ENCODE assay signal across 28 mouse cellular contexts in the genomic region with DNA sequence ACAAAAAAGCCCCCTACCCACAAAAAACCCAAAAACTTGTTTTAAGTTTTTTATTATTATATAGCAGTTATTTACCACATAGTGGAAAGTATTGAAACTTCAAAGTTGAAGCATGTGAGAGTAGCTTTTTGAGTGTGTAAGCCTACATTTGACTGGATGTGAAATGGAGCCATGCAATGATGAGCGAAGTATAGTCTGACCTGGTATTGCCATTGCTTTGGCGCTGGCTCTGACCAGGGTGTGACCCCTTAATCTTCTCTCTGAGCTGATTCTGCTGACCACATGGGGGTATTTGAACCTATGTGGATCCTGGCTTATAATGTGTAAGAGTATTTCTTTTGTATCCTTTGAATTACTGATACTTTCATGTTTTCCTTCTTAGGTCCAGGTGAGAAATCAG. TPM values are rescaled to one million over a fixed set of nuclear protein-coding genes. Genes with fewer than 3 reads are reported as not detected.
DNase-seq lines count a peak whose midpoint lies in the region; ATAC-seq and TF ChIP-seq lines count a peak whose summit lies in the region.
"Had no signal": no experiment of that assay in that cellular context is flagged by ENCODE, and none has a peak within 500 bp of the region (broad histone marks: within the 10 kb centered on the region; RNA-seq: fewer than 3 reads in every experiment).

No protein-coding gene starts in this region.

- H3K4me3 ChIP-seq in erythroblast, embryonic 14.5 days (replicated peaks) = peak overlapping the region; percentile 98
- H3K4me3 ChIP-seq in hindbrain, embryonic 10.5 days = peak overlapping the region; percentile 75; the same call in 1 of the 2 replicates
- no peak overlapping the region for H3K4me3 ChIP-seq in hindbrain, embryonic 16.5 days (ENCODE audit: low read length)
- no peak overlapping the region for H3K4me3 ChIP-seq in lung, embryonic 14.5 days (ENCODE audit: low read depth, low read length)
- peak overlapping the region; percentile 83 for H3K4me3 ChIP-seq in liver, embryonic 16.5 days (ENCODE audit: low read depth, low read length)
- H3K4me3 ChIP-seq: limb, embryonic 15.5 days had no signal

- H3K4me1 ChIP-seq in erythroblast, embryonic 14.5 days (ENCODE audit: control insufficient read depth) = peaks cover 82% of the 10 kb centered on the region
- peaks cover 42% of the 10 kb centered on the region for H3K4me1 ChIP-seq in hindbrain, embryonic 10.5 days (replicated peaks)
- H3K4me1 ChIP-seq in hindbrain, embryonic 16.5 days (ENCODE audit: control insufficient read depth, insufficient read depth, low read depth, low read length) = peaks cover 44% of the 10 kb centered on the region
- no peaks in the 10 kb centered on the region for H3K4me1 ChIP-seq in lung, embryonic 14.5 days (ENCODE audit: insufficient read depth)
- H3K4me1 ChIP-seq in liver, embryonic 16.5 days (ENCODE audit: control insufficient read depth, low read depth, low read length) = peaks cover 37% of the 10 kb centered on the region

- no peak overlapping the region for H3K27ac ChIP-seq in hindbrain, embryonic 10.5 days
- H3K27ac ChIP-seq in hindbrain, embryonic 16.5 days (ENCODE audit: low read depth, low read length) = no peak overlapping the region
- H3K27ac ChIP-seq in lung, embryonic 14.5 days (ENCODE audit: low read depth) = no peak overlapping the region
- H3K27ac ChIP-seq in liver, embryonic 16.5 days (ENCODE audit: low read length) = no peak overlapping the region; the same call in 1 of the 2 replicates
- H3K27ac ChIP-seq: hindbrain, postnatal 0 days; layer of hippocampus, adult 2 months; limb, embryonic 15.5 days; stomach, embryonic 15.5 days had no signal

- no peak overlapping the region for H3K9ac ChIP-seq in hindbrain, embryonic 16.5 days (ENCODE audit: low read depth, low read length)
- H3K9ac ChIP-seq in lung, embryonic 14.5 days = no peak overlapping the region
- no peak overlapping the region for H3K9ac ChIP-seq in liver, embryonic 16.5 days (ENCODE audit: low read depth, low read length)
- H3K9ac ChIP-seq: limb, embryonic 15.5 days; stomach, embryonic 15.5 days had no signal

- DNase-seq in hindbrain, embryonic 10.5 days (ENCODE audit: low spot score) = no peak
- DNase-seq in lung, embryonic 14.5 days = no peak
- DNase-seq in lung, postnatal 25 days (ENCODE audit: low spot score) = no peak
- DNase-seq in cerebellum, postnatal 10 days = no peak
- DNase-seq: adrenal gland, postnatal 36 days; cerebellum, adult 11-12 months; gastrocnemius, postnatal 25 days; kidney, adult 2 months; kidney, postnatal 14 days; layer of hippocampus, postnatal 36 days; lung, postnatal 10 days; right cerebral cortex, postnatal 25 days; thymus, adult 18-20 months; thymus, postnatal 4 days had no signal

- no peaks in the 10 kb centered on the region for H3K27me3 ChIP-seq in erythroblast, embryonic 14.5 days (ENCODE audit: control insufficient read depth)
- no peaks in the 10 kb centered on the region for H3K27me3 ChIP-seq in hindbrain, embryonic 10.5 days (ENCODE audit: insufficient read depth, poor library complexity, severe bottlenecking)
- no peaks in the 10 kb centered on the region for H3K27me3 ChIP-seq in hindbrain, embryonic 16.5 days (replicated peaks; ENCODE audit: control insufficient read depth, insufficient read depth, low read length)
- no peaks in the 10 kb centered on the region for H3K27me3 ChIP-seq in lung, embryonic 14.5 days (ENCODE audit: insufficient read depth, low read length)
- H3K27me3 ChIP-seq in liver, embryonic 16.5 days (ENCODE audit: control insufficient read depth, insufficient read depth, low read depth, low read length) = no peaks in the 10 kb centered on the region
- H3K27me3 ChIP-seq: limb, embryonic 15.5 days; stomach, embryonic 15.5 days had no signal

- ATAC-seq in erythroblast, adult 5-6 weeks (replicated peaks; ENCODE audit: low FRiP score, poor library complexity, severe bottlenecking) = no peak
- ATAC-seq in hindbrain, embryonic 16.5 days = no peak
- no peak for ATAC-seq in lung, embryonic 14.5 days (ENCODE audit: insufficient read depth)
- no peak for ATAC-seq in liver, embryonic 16.5 days (ENCODE audit: low read depth)
- ATAC-seq: hindbrain, postnatal 0 days had no signal

- no peak overlapping the region for H3K4me2 ChIP-seq in hindbrain, embryonic 16.5 days (ENCODE audit: low read length)
- peak overlapping the region; percentile 88; the same call in 1 of the 2 replicates for H3K4me2 ChIP-seq in lung, embryonic 14.5 days
- peak overlapping the region; percentile 69 for H3K4me2 ChIP-seq in liver, embryonic 16.5 days (ENCODE audit: low read depth, low read length)

- H3K9me3 ChIP-seq in erythroblast, embryonic 14.5 days (ENCODE audit: control insufficient read depth, low read length) = no peaks in the 10 kb centered on the region
- no peaks in the 10 kb centered on the region for H3K9me3 ChIP-seq in hindbrain, embryonic 10.5 days
- H3K9me3 ChIP-seq in hindbrain, embryonic 16.5 days (ENCODE audit: control insufficient read depth, low read length) = no peaks in the 10 kb centered on the region
- H3K9me3 ChIP-seq in lung, embryonic 14.5 days (ENCODE audit: low read depth, low read length) = no peaks in the 10 kb centered on the region
- H3K9me3 ChIP-seq in liver, embryonic 16.5 days (replicated peaks; ENCODE audit: control insufficient read depth, low read length) = no peaks in the 10 kb centered on the region
- H3K9me3 ChIP-seq: limb, embryonic 15.5 days; stomach, embryonic 15.5 days had no signal

- peaks cover 59% of the 10 kb centered on the region for H3K36me3 ChIP-seq in erythroblast, embryonic 14.5 days (ENCODE audit: control insufficient read depth)
- H3K36me3 ChIP-seq in hindbrain, embryonic 10.5 days = peaks cover 36% of the 10 kb centered on the region
- H3K36me3 ChIP-seq in hindbrain, embryonic 16.5 days (ENCODE audit: control insufficient read depth, insufficient read depth, low read length) = 0 out of 2 replicates have a peak, but pooled peaks cover 2% of the 10 kb centered on the region
- H3K36me3 ChIP-seq in lung, embryonic 14.5 days (ENCODE audit: insufficient read depth) = peaks cover 32% of the 10 kb centered on the region
- H3K36me3 ChIP-seq in liver, embryonic 16.5 days (ENCODE audit: control insufficient read depth, insufficient read depth) = peaks cover 19% of the 10 kb centered on the region
- H3K36me3 ChIP-seq: stomach, embryonic 15.5 days had no signal

- TF ChIP-seq CTCF in lung, embryonic 14.5 days (IDR thresholded peaks at IDR 0.05; ENCODE audit: low read depth) = no peak

- 95% methylated on average over 2 of the region's 2 CpGs for WGBS in hindbrain, embryonic 10.5 days
- 87% methylated on average over 2 of the region's 2 CpGs for WGBS in hindbrain, embryonic 16.5 days
- 90% methylated on average over 2 of the region's 2 CpGs for WGBS in lung, embryonic 14.5 days
- 89% methylated on average over 2 of the region's 2 CpGs for WGBS in liver, embryonic 16.5 days (ENCODE audit: insufficient replicate concordance)

RNA-seq across cellular contexts. Expression of a gene that starts 4.7 kb away (rescaled TPM):
- 1.3 and 1.5 TPM in 2 replicates for polyA plus RNA-seq in erythroblast, embryonic 14.5 days (2012)
- 20.8 and 28.2 TPM in 2 replicates for total RNA-seq in erythroblast, adult 5-6 weeks (2015; ENCODE audit: low replicate concordance)
- 46.0 and 52.7 TPM in 2 replicates for total RNA-seq in erythroblast, adult 5-6 weeks (2017; ENCODE audit: low replicate concordance)
- polyA plus RNA-seq in hindbrain, embryonic 10.5 days (2016; fragmentation: Nextera tagmentation; extraction: Ambion mirVana) = 78.9 and 89.2 TPM in 2 replicates
- polyA plus RNA-seq in hindbrain, embryonic 16.5 days (2015; fragmentation: Nextera tagmentation; extraction: Ambion mirVana) = 113 and 131 TPM in 2 replicates
- polyA plus RNA-seq in lung, embryonic 14.5 days (2014; fragmentation: Nextera tagmentation; extraction: Ambion mirVana) = 75.3 and 78.0 TPM in 2 replicates
- 19.2 and 21.7 TPM in 2 replicates for polyA plus RNA-seq in liver, embryonic 16.5 days (2015; fragmentation: Nextera tagmentation; extraction: Ambion mirVana)

RNA-seq across cellular contexts. Expression of a gene that starts 7.6 kb away (rescaled TPM):
- polyA plus RNA-seq in erythroblast, embryonic 14.5 days (2012) = 1.0 and 1.1 TPM in 2 replicates
- total RNA-seq in erythroblast, adult 5-6 weeks (2015; ENCODE audit: low replicate concordance) = 616 and 623 TPM in 2 replicates
- total RNA-seq in erythroblast, adult 5-6 weeks (2017; ENCODE audit: low replicate concordance) = 920 and 955 TPM in 2 replicates
- 0.11 and 0.30 TPM in 2 replicates for polyA plus RNA-seq in hindbrain, embryonic 10.5 days (2016; fragmentation: Nextera tagmentation; extraction: Ambion mirVana)
- 0.10 TPM in 1 of 2 replicates, not detected in the other for polyA plus RNA-seq in hindbrain, embryonic 16.5 days (2015; fragmentation: Nextera tagmentation; extraction: Ambion mirVana)
- polyA plus RNA-seq in lung, embryonic 14.5 days (2014; fragmentation: Nextera tagmentation; extraction: Ambion mirVana) = 0.43 and 0.47 TPM in 2 replicates
- 39.7 and 43.0 TPM in 2 replicates for polyA plus RNA-seq in liver, embryonic 16.5 days (2015; fragmentation: Nextera tagmentation; extraction: Ambion mirVana)
- total RNA-seq: adrenal gland, postnatal 36 days; common myeloid progenitor, adult 5-6 weeks; ES-E14; gastrocnemius, postnatal 25 days; heart, adult 8-10 months; hindbrain, postnatal 0 days; layer of hippocampus, adult 2 months; layer of hippocampus, postnatal 36 days; left cerebral cortex, postnatal 14 days; megakaryocyte, adult 5-6 weeks; midbrain, postnatal 0 days had no signal
- polyA plus RNA-seq: hindbrain, postnatal 0 days; kidney, adult 2 months; midbrain, postnatal 0 days had no signal

RNA-seq across cellular contexts. Expression of a gene that starts 8.3 kb away (rescaled TPM):
- 0.02 and 0.07 TPM in 2 replicates for polyA plus RNA-seq in erythroblast, embryonic 14.5 days (2012)
- 1.3 and 2.9 TPM in 2 replicates for total RNA-seq in erythroblast, adult 5-6 weeks (2015; ENCODE audit: low replicate concordance)
- total RNA-seq in erythroblast, adult 5-6 weeks (2017; ENCODE audit: low replicate concordance) = 1.3 and 3.9 TPM in 2 replicates
- 13.9 and 17.2 TPM in 2 replicates for polyA plus RNA-seq in hindbrain, embryonic 10.5 days (2016; fragmentation: Nextera tagmentation; extraction: Ambion mirVana)
- 15.0 and 16.7 TPM in 2 replicates for polyA plus RNA-seq in hindbrain, embryonic 16.5 days (2015; fragmentation: Nextera tagmentation; extraction: Ambion mirVana)
- polyA plus RNA-seq in lung, embryonic 14.5 days (2014; fragmentation: Nextera tagmentation; extraction: Ambion mirVana) = 12.0 and 12.8 TPM in 2 replicates
- polyA plus RNA-seq in liver, embryonic 16.5 days (2015; fragmentation: Nextera tagmentation; extraction: Ambion mirVana) = 5.6 and 6.2 TPM in 2 replicates

Comparison
In these comparisons a context has a peak if more than half of its experiments do, and no peak if none do; other contexts are left out.
1. H3K4me3 ChIP-seq: peak in erythroblast, embryonic 14.5 days (single experiment), hindbrain, embryonic 10.5 days (single experiment) and liver, embryonic 16.5 days (single experiment); none in hindbrain, embryonic 16.5 days (single experiment) and lung, embryonic 14.5 days (single experiment).
2. RNA of a gene that starts 7.6 kb away (polyA plus RNA-seq): 39.7 to 43.0 TPM in liver, embryonic 16.5 days; 1.0 to 1.1 TPM in erythroblast, embryonic 14.5 days, 0.43 to 0.47 TPM in lung, embryonic 14.5 days, 0.11 to 0.30 TPM in hindbrain, embryonic 10.5 days and 0.10 TPM in hindbrain, embryonic 16.5 days; every median in the first group is over 10 times any median in the second.